Mouse (Mus musculus): ENCODE measurements around the gene Actr1b. TPM values are rescaled to one million over a fixed set of nuclear protein-coding genes. Genes with fewer than 3 reads are reported as not detected.
"Not testable (repeated sequence)": the region's sequence is repeated elsewhere in the genome, so short reads cannot be mapped to it uniquely, and the experiment has no call there.

Gene Actr1b
- polyA plus RNA-seq, 1 experiment from 2014 or later: 110 TPM

- not testable (repeated sequence) for H3K9ac ChIP-seq (ENCODE audit: low read length); H3K27ac ChIP-seq (ENCODE audit: low read depth, low read length); H3K27me3 ChIP-seq (ENCODE audit: control insufficient read depth, insufficient read depth, low read length); H3K9me3 ChIP-seq (ENCODE audit: control insufficient read depth, low read length); H3K4me3 ChIP-seq (ENCODE audit: low read depth, low read length); H3K4me1 ChIP-seq (ENCODE audit: control insufficient read depth, insufficient read depth, low read length); H3K4me2 ChIP-seq; ATAC-seq (ENCODE audit: low FRiP score); DNase-seq (ENCODE audit: low spot score, missing footprints); H3K36me3 ChIP-seq (ENCODE audit: control insufficient read depth, insufficient read depth, low read length)
- WGBS: 75% methylated on average over 4 of the region's 4 CpGs
These were observed 46.2 kb downstream of the Actr1b start for GRCm38 (mm10) chr1:36668007-36668406.

GRCm38 (mm10) chr1:36665934-36666333 lies 48.3 kb downstream of the Actr1b start:
- no peak overlapping the region for H3K4me3 ChIP-seq (ENCODE audit: low read depth, low read length)
- 66% methylated on average over 4 of the region's 4 CpGs for WGBS

DNA sequence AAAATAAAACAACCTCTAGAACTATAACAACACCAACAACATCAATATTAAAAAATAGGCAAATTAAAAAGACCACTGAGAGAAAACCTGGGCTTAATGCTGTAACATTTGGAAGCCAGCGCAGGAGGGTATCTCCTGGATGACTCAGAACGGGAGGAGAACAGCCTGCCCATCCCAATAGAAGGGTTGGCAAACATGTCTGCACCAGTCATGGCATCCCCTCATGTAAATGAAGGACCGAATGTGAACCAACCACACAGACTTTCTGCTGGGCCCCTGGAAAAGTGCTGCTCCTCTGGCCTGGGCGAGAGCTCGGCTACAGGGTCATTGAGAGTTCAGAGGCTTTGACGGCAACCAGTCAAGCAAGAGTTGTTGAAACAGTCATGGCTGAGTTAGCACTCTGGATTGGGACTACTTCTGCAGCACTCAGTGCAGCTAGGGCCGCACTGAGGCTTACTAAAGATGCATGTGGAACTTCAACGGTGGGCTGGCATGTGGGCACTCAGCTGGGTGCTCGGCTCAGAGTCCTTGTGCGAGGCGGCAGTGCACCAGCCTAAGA lies 49.0 kb downstream of the Actr1b start:
- 65% methylated on average over 11 of the region's 11 CpGs for WGBS
- Histone ChIP-seq H3K9me3 (ENCODE audit: control insufficient read depth, low read length) (no peaks in the 10 kb centered on the region), H3K27ac (ENCODE audit: low read depth, low read length) (no peak overlapping the region), H3K4me2 (no peak overlapping the region), H3K9ac (ENCODE audit: low read length) (no peak overlapping the region), H3K4me3 (ENCODE audit: low read depth, low read length) (no peak overlapping the region), H3K4me1 (ENCODE audit: control insufficient read depth, insufficient read depth, low read length) (no peaks in the 10 kb centered on the region), H3K27me3 (ENCODE audit: control insufficient read depth, insufficient read depth, low read length) (no peaks in the 10 kb centered on the region), H3K36me3 (ENCODE audit: control insufficient read depth, insufficient read depth, low read length) (no peaks in the 10 kb centered on the region)
- DNase-seq (ENCODE audit: low spot score, missing footprints) (no peak), ATAC-seq (ENCODE audit: low FRiP score) (no peak)

More at GRCm38 (mm10) chr1:36665934-36666333, 48.3 kb downstream of the Actr1b start:
- no peak for ATAC-seq (ENCODE audit: low FRiP score)
- H3K27ac ChIP-seq (ENCODE audit: low read depth, low read length): no peak overlapping the region
- DNase-seq (ENCODE audit: low spot score, missing footprints): no peak
- no peak overlapping the region for H3K4me2 ChIP-seq
- no peaks in the 10 kb centered on the region for H3K36me3 ChIP-seq (ENCODE audit: control insufficient read depth, insufficient read depth, low read length)
- no peaks in the 10 kb centered on the region for H3K4me1 ChIP-seq (ENCODE audit: control insufficient read depth, insufficient read depth, low read length)
- H3K27me3 ChIP-seq (ENCODE audit: control insufficient read depth, insufficient read depth, low read length): no peaks in the 10 kb centered on the region
- H3K9ac ChIP-seq (ENCODE audit: low read length): no peak overlapping the region
- no peaks in the 10 kb centered on the region for H3K9me3 ChIP-seq (ENCODE audit: control insufficient read depth, low read length)

DNA sequence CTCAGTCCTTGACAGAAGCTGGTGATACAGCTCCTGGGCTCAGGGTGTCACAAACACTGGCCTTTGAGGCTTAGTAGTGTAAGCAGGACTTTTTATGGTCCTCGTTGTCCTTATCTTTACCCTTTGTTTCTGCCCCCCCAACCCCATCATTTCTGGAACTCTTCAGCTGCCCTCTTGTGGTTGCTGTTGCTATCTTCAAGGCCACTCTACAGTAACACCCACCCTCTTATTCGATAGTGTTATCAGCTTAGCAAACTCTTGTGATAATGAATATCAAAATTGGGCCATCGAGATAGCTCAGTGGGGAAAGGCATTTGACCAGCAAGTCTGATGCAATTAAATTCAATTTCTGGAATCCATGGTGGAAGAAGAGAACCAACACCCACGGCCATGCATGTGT lies 49.8 kb downstream of the Actr1b start:
- H3K4me1 ChIP-seq (ENCODE audit: control insufficient read depth, insufficient read depth, low read length): no peaks in the 10 kb centered on the region
- DNase-seq (ENCODE audit: low spot score, missing footprints) (no peak), ATAC-seq (ENCODE audit: low FRiP score) (no peak)
- 81% methylated on average over 4 of the region's 4 CpGs for WGBS
- H3K9ac ChIP-seq (ENCODE audit: low read length): no peak overlapping the region
- H3K27me3 ChIP-seq (ENCODE audit: control insufficient read depth, insufficient read depth, low read length): no peaks in the 10 kb centered on the region
- H3K4me2 ChIP-seq: no peak overlapping the region
- H3K27ac ChIP-seq (ENCODE audit: low read depth, low read length): no peak overlapping the region
- H3K36me3 ChIP-seq (ENCODE audit: control insufficient read depth, insufficient read depth, low read length): no peaks in the 10 kb centered on the region
- no peaks in the 10 kb centered on the region for H3K9me3 ChIP-seq (ENCODE audit: control insufficient read depth, low read length)
- no peak overlapping the region for H3K4me3 ChIP-seq (ENCODE audit: low read depth, low read length)

DNA sequence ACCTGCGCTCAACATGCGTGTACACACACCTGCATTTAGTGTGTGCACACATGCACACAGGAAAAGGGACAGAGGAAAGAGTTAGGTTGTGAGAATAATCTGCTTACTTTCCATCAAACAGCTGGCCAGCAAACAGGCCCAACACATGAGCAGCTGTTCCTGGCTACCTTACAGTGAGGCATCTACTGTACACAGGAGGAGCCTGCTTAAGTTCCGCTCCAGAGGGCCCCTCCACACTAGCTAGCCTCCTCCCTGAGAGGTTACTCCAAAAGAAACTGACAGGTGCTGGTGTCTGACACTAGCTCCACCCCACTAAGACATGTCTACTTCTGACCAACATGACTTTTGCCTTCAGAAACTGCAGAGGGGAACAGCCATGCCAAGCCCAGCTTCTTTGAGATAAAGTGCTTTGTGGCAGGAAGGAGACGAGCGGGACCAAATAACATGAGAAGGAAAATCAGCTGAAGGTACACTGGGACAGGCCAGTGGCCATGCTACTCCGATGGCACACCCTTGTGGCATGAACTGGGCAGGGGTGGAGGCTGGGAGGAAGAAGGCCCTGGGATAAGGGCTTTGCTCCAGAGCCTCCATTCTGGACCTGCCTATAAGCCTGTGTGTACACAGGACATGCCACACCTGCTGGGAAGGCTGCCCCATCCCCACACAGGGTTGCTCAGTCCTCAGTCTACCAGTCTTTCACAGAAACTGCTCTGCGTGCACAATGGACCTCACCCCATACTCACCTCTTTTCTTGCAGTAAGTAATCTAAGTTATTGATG lies 55.4 kb downstream of the Actr1b start:
- 89% methylated on average over 7 of the region's 7 CpGs for WGBS
- Histone ChIP-seq H3K4me3 (ENCODE audit: low read depth, low read length) (no peak overlapping the region), H3K27me3 (ENCODE audit: control insufficient read depth, insufficient read depth, low read length) (no peaks in the 10 kb centered on the region), H3K27ac (ENCODE audit: low read depth, low read length) (no peak overlapping the region), H3K9me3 (ENCODE audit: control insufficient read depth, low read length) (no peaks in the 10 kb centered on the region), H3K9ac (ENCODE audit: low read length) (no peak overlapping the region), H3K4me1 (ENCODE audit: control insufficient read depth, insufficient read depth, low read length) (no peaks in the 10 kb centered on the region), H3K4me2 (no peak overlapping the region), H3K36me3 (ENCODE audit: control insufficient read depth, insufficient read depth, low read length) (no peaks in the 10 kb centered on the region)
- ATAC-seq (ENCODE audit: low FRiP score): no peak
- DNase-seq (ENCODE audit: low spot score, missing footprints): no peak

GRCm38 (mm10) chr1:36657658-36658415 lies 56.4 kb downstream of the Actr1b start:
- 78% methylated on average over 4 of the region's 4 CpGs for WGBS
- no peak overlapping the region for H3K27ac ChIP-seq (ENCODE audit: low read depth, low read length)
- H3K9me3 ChIP-seq (ENCODE audit: control insufficient read depth, low read length): no peaks in the 10 kb centered on the region
- DNase-seq (ENCODE audit: low spot score, missing footprints): no peak
- no peak overlapping the region for H3K4me2 ChIP-seq
- no peaks in the 10 kb centered on the region for H3K27me3 ChIP-seq (ENCODE audit: control insufficient read depth, insufficient read depth, low read length)
- no peaks in the 10 kb centered on the region for H3K36me3 ChIP-seq (ENCODE audit: control insufficient read depth, insufficient read depth, low read length)
- no peak for ATAC-seq (ENCODE audit: low FRiP score)
- no peak overlapping the region for H3K4me3 ChIP-seq (ENCODE audit: low read depth, low read length)
- no peak overlapping the region for H3K9ac ChIP-seq (ENCODE audit: low read length)
- no peaks in the 10 kb centered on the region for H3K4me1 ChIP-seq (ENCODE audit: control insufficient read depth, insufficient read depth, low read length)

GRCm38 (mm10) chr1:36656233-36656632 lies 58.0 kb downstream of the Actr1b start:
- Histone ChIP-seq H3K9ac (ENCODE audit: low read length) (no peak overlapping the region), H3K27me3 (ENCODE audit: control insufficient read depth, insufficient read depth, low read length) (no peaks in the 10 kb centered on the region), H3K36me3 (ENCODE audit: control insufficient read depth, insufficient read depth, low read length) (no peaks in the 10 kb centered on the region), H3K4me1 (ENCODE audit: control insufficient read depth, insufficient read depth, low read length) (no peaks in the 10 kb centered on the region), H3K27ac (ENCODE audit: low read depth, low read length) (no peak overlapping the region), H3K9me3 (ENCODE audit: control insufficient read depth, low read length) (no peaks in the 10 kb centered on the region), H3K4me3 (ENCODE audit: low read depth, low read length) (no peak overlapping the region), H3K4me2 (no peak overlapping the region)
- ATAC-seq (ENCODE audit: low FRiP score) (no peak), DNase-seq (ENCODE audit: low spot score, missing footprints) (no peak)
- 88% methylated on average over 3 of the region's 3 CpGs for WGBS

DNA sequence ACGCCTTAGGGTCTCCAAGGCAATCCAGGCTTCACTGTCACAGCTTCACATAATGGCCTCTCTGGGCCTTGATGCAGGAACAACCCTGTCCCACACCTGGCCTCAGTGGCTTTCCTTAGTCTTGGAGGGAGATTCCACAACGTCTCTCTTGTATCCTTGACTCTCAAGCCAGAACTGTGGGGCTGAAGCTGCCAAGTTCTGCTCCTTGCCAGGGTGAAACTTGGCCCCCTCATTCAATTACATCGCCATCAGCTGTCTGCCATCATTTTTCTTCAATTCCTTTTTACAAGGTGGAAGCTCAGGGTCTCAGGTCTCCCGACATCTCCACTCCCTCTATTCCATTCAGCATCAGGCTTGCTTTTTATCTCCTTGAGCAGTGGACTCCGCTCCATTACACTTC lies 59.2 kb downstream of the Actr1b start:
- Histone ChIP-seq H3K4me3 (ENCODE audit: low read depth, low read length) (no peak overlapping the region), H3K27ac (ENCODE audit: low read depth, low read length) (no peak overlapping the region), H3K27me3 (ENCODE audit: control insufficient read depth, insufficient read depth, low read length) (no peaks in the 10 kb centered on the region), H3K9me3 (ENCODE audit: control insufficient read depth, low read length) (no peaks in the 10 kb centered on the region), H3K36me3 (ENCODE audit: control insufficient read depth, insufficient read depth, low read length) (no peaks in the 10 kb centered on the region), H3K9ac (ENCODE audit: low read length) (no peak overlapping the region), H3K4me2 (no peak overlapping the region), H3K4me1 (ENCODE audit: control insufficient read depth, insufficient read depth, low read length) (no peaks in the 10 kb centered on the region)
- WGBS: 81% methylated on average over 5 of the region's 5 CpGs
- DNase-seq (ENCODE audit: low spot score, missing footprints) (no peak), ATAC-seq (ENCODE audit: low FRiP score) (no peak)
